Mouse (Mus musculus) G1E (cell line): ENCODE measurements around the gene Apbb1ip.

Source experiments
- CTCF ChIP-seq: IDR thresholded peaks from 2 replicates; pipeline ENCODE4 v1.5.1; 2012; ENCODE audit warnings: low read depth, low read length, inconsistent platforms, mixed read lengths
- GATA1 ChIP-seq: IDR thresholded peaks from 2 replicates; pipeline ENCODE4 v1.6.1; 2012; ENCODE audit warnings: borderline replicate concordance, low read length, inconsistent platforms, mixed read lengths
- GATA2 ChIP-seq: IDR thresholded peaks from 2 replicates; pipeline ENCODE4 v1.6.1; 2012; ENCODE audit warnings: low read depth, low read length, inconsistent platforms, borderline replicate concordance
- POLR2AphosphoS5 ChIP-seq: IDR thresholded peaks from 2 replicates; pipeline ENCODE4 v1.6.1; 2012; ENCODE audit warnings: low read depth, low read length, inconsistent platforms; ENCODE audit not compliant: insufficient replicate concordance
- TAL1 ChIP-seq: conservative IDR thresholded peaks from 2 replicates; pipeline ENCODE4 v1.6.1; 2012; ENCODE audit warnings: low read depth, low read length, inconsistent platforms, mixed read lengths

GRCm38 (mm10) chr2:22845514-22845913 is 71.6 kb downstream of the Apbb1ip start:
- TF ChIP-seq CTCF (no peak), GATA1 (no peak), GATA2 (no peak), TAL1 (no peak), POLR2AphosphoS5 (no peak)
